Mouse (Mus musculus) heart, postnatal 36 days (tissue): ENCODE data around the gene Vmn1r95. TPM values are rescaled to one million over a fixed set of nuclear protein-coding genes. Genes with fewer than 3 reads are reported as not detected.
"Not testable (repeated sequence)": the region's sequence is repeated elsewhere in the genome, so short reads cannot be mapped to it uniquely, and the experiment has no call there.

Source experiments
- DNase-seq, 2 experiments: peaks; one replicate each; pipeline ENCODE4 v3.0.0; 2021 to 2022
- intact Hi-C: fragments of 180-260 bp; cut with DNase I; formaldehyde crosslinking; loops from one replicate; pipeline ENCODE4 v1.15.1; 2025
- total RNA-seq, 2 experiments: library from RNA; stranded (reverse); gene quantifications; 2 replicates each; pipeline ENCODE4 v1.2.3; 2021

Vmn1r95 gene
- not detected for total RNA-seq

- intact Hi-C loops, DNase-seq: not testable (repeated sequence)
These were observed at the start of gene Vmn1r95 for GRCm38 (mm10) chr7:20193410-20193809. Gene Vmn1r95, plus strand, starts transcription at chr7:20193710.

- not testable (repeated sequence) for DNase-seq
These were observed 25.2 kb upstream of the Vmn1r95 start, which contains the start of gene Vmn1r94 for GRCm38 (mm10) chr7:20168277-20168676. Gene Vmn1r94, minus strand, starts transcription at chr7:20168377.

GRCm38 (mm10) chr7:20205507-20205906 lies 12.0 kb downstream of the Vmn1r95 start, which contains the start of gene Gm6164:
Gene Gm6164, minus strand, starts transcription at chr7:20205607.
- intact Hi-C loops, result not testable (repeated sequence)

More at GRCm38 (mm10) chr7:20168277-20168676, 25.2 kb upstream of the Vmn1r95 start, which contains the start of gene Vmn1r94:
- intact Hi-C loops, result not testable (repeated sequence)

GRCm38 (mm10) chr7:20233728-20234127 lies 40.2 kb downstream of the Vmn1r95 start, which contains the start of gene Gm4498:
Gene Gm4498, minus strand, starts transcription at chr7:20233828.
- intact Hi-C loops, result not testable (repeated sequence)

More at GRCm38 (mm10) chr7:20205507-20205906, 12.0 kb downstream of the Vmn1r95 start, which contains the start of gene Gm6164:
- DNase-seq, result not testable (repeated sequence)

More at GRCm38 (mm10) chr7:20233728-20234127, 40.2 kb downstream of the Vmn1r95 start, which contains the start of gene Gm4498:
- not testable (repeated sequence) for DNase-seq

Other genes with a start within 250 kb of the Vmn1r95 start
- gene Igsf23, start 243.0 kb upstream of the Vmn1r95 start, total RNA-seq, result 1 to 10 TPM; 1.4 TPM
- gene Ceacam20, start 228.3 kb upstream of the Vmn1r95 start, total RNA-seq, result not detected
- not detected for gene Nlrp9b, start 202.2 kb upstream of the Vmn1r95 start, total RNA-seq
- not detected for gene Vmn1r91, start 94.0 kb upstream of the Vmn1r95 start, total RNA-seq
- not detected for gene Gm16442, start 71.1 kb upstream of the Vmn1r95 start, total RNA-seq
- not detected for gene Vmn1r93, start 54.6 kb upstream of the Vmn1r95 start, total RNA-seq
- not detected for gene Vmn1r94, start 25.3 kb upstream of the Vmn1r95 start, total RNA-seq
- not detected for gene Gm6164, start 11.9 kb downstream of the Vmn1r95 start, total RNA-seq
- gene Gm4498, start 40.1 kb downstream of the Vmn1r95 start, total RNA-seq, result not detected
- not detected for gene Gm5890, start 69.1 kb downstream of the Vmn1r95 start, total RNA-seq
- gene Gm4133, start 140.4 kb downstream of the Vmn1r95 start, total RNA-seq, result not detected
- gene Gm5728, start 181.7 kb downstream of the Vmn1r95 start, total RNA-seq, result not detected
- not detected for gene Vmn1r100, start 224.2 kb downstream of the Vmn1r95 start, total RNA-seq
- gene Vmn1r101, start 248.9 kb downstream of the Vmn1r95 start, total RNA-seq, result not detected